Mouse (Mus musculus): ENCODE results near the gene Bckdhb. TPM values are rescaled to one million over a fixed set of nuclear protein-coding genes. Genes with fewer than 3 reads are reported as not detected.

Bckdhb gene
- polyA plus RNA-seq, 1 experiment from 2014 or later = 63.7 TPM

DNA sequence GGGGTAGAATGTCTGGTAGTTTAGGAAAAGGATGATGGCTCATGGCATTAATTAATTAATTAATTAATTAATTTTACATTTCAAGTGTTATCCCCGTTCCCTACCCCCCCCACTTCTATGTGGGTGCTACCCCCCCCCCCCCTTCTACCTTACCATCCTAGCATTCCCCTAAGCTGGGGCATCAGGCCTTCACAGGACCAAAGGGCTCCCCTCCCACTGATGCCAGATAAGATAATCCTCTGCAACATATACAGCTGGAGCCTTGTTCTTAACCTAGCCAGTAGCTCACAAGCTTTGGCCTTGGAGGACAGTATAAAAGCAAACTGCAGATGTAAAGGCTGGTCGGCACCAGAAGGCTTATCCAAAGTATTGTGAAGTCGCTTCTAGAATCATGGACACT is 138.7 kb downstream of the Bckdhb start:
- Histone ChIP-seq H3K9ac (ENCODE audit: low read length) (no peak overlapping the region), H3K9me3 (ENCODE audit: control insufficient read depth, low read length) (no peaks in the 10 kb centered on the region), H3K36me3 (ENCODE audit: control insufficient read depth, insufficient read depth, low read length) (no peaks in the 10 kb centered on the region), H3K27ac (ENCODE audit: low read depth, low read length) (no peak overlapping the region), H3K27me3 (ENCODE audit: control insufficient read depth, insufficient read depth, low read length) (no peaks in the 10 kb centered on the region), H3K4me2 (ENCODE audit: low read depth, low read length, severe bottlenecking) (no peak overlapping the region), H3K4me3 (ENCODE audit: low read depth, low read length) (no peak overlapping the region), H3K4me1 (replicated peaks; ENCODE audit: control insufficient read depth, insufficient read depth, low read length) (no peaks in the 10 kb centered on the region)
- no peak for ATAC-seq (replicated peaks; ENCODE audit: low FRiP score)
- DNase-seq (ENCODE audit: low spot score) = no peak
- WGBS = 95% methylated on average over 3 of the region's 3 CpGs

DNA sequence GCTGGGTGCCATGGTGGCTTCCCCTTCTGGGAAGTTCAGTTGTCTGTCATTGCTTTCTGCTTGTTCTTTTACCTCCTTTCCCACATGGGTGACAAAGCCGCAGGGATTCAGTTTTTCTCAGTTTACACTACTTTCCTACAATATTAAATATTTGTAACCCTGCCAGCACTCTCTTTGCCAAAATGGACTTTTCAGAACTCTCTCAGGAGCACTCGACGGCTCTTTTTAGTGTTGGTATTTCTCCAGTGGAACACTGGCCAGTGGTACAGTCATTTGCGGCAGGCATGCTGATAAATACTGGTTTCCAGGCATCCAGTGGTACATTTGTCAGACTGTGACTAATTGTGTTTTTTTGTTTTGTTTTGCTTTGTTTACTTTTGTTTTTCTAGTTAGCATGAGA is 139.2 kb downstream of the Bckdhb start:
- Histone ChIP-seq H3K4me1 (replicated peaks; ENCODE audit: control insufficient read depth, insufficient read depth, low read length) (no peaks in the 10 kb centered on the region), H3K9ac (ENCODE audit: low read length) (no peak overlapping the region), H3K36me3 (ENCODE audit: control insufficient read depth, insufficient read depth, low read length) (no peaks in the 10 kb centered on the region), H3K4me2 (ENCODE audit: low read depth, low read length, severe bottlenecking) (no peak overlapping the region), H3K4me3 (ENCODE audit: low read depth, low read length) (no peak overlapping the region), H3K27ac (ENCODE audit: low read depth, low read length) (no peak overlapping the region), H3K27me3 (ENCODE audit: control insufficient read depth, insufficient read depth, low read length) (no peaks in the 10 kb centered on the region), H3K9me3 (ENCODE audit: control insufficient read depth, low read length) (no peaks in the 10 kb centered on the region)
- WGBS = 91% methylated on average over 4 of the region's 4 CpGs
- DNase-seq (ENCODE audit: low spot score) (no peak), ATAC-seq (replicated peaks; ENCODE audit: low FRiP score) (no peak)

DNA sequence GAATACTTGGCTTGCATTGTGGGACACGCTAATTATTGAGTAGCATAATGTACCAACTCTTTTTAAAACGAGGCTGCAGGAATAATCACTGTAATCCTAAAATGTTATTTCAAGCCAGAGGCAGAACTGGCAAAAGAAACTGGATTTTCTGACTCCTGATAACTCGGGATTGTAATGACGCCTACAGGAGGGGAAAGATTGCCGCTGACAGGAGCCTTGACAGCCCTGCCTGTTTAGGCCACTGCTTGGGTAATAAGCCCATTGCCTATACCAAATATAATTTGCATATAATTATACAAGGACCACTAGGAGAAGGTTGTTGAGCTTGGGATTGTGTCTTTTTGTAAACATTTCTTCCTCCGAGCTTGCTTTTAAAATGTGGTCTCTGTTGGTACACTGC is 145.3 kb downstream of the Bckdhb start:
- Histone ChIP-seq H3K27ac (ENCODE audit: low read depth, low read length) (no peak overlapping the region), H3K4me2 (ENCODE audit: low read depth, low read length, severe bottlenecking) (no peak overlapping the region), H3K27me3 (ENCODE audit: control insufficient read depth, insufficient read depth, low read length) (no peaks in the 10 kb centered on the region), H3K4me3 (ENCODE audit: low read depth, low read length) (no peak overlapping the region), H3K36me3 (ENCODE audit: control insufficient read depth, insufficient read depth, low read length) (no peaks in the 10 kb centered on the region), H3K4me1 (replicated peaks; ENCODE audit: control insufficient read depth, insufficient read depth, low read length) (no peaks in the 10 kb centered on the region), H3K9ac (ENCODE audit: low read length) (no peak overlapping the region), H3K9me3 (ENCODE audit: control insufficient read depth, low read length) (no peaks in the 10 kb centered on the region)
- ATAC-seq (replicated peaks; ENCODE audit: low FRiP score) = no peak
- no peak for DNase-seq (ENCODE audit: low spot score)
- WGBS = 76% methylated on average over 6 of the region's 6 CpGs

DNA sequence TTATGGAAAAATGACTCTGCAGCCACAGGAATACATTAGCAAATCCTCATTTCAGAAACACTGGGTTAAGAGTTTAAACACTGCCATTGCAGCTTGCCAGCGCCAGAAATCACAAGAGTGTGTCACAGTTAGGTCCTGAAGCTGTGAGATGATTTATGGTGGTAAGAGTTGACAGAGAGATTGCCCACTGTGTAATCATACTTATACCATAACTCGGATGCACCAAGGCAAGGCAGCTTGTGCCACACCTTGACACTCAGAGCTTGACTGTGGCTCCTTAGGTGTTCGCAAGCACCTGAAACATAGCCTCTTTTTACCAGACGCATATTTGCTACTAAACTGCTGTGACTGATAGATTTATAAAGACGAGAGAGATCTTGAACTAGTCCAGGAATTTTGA is 145.8 kb downstream of the Bckdhb start:
- H3K4me2 ChIP-seq (ENCODE audit: low read depth, low read length, severe bottlenecking) = no peak overlapping the region
- H3K9me3 ChIP-seq (ENCODE audit: control insufficient read depth, low read length) = no peaks in the 10 kb centered on the region
- no peak overlapping the region for H3K9ac ChIP-seq (ENCODE audit: low read length)
- no peaks in the 10 kb centered on the region for H3K36me3 ChIP-seq (ENCODE audit: control insufficient read depth, insufficient read depth, low read length)
- no peak overlapping the region for H3K4me3 ChIP-seq (ENCODE audit: low read depth, low read length)
- no peaks in the 10 kb centered on the region for H3K4me1 ChIP-seq (replicated peaks; ENCODE audit: control insufficient read depth, insufficient read depth, low read length)
- DNase-seq (ENCODE audit: low spot score) (no peak), ATAC-seq (replicated peaks; ENCODE audit: low FRiP score) (no peak)
- 78% methylated on average over 5 of the region's 5 CpGs for WGBS
- no peaks in the 10 kb centered on the region for H3K27me3 ChIP-seq (ENCODE audit: control insufficient read depth, insufficient read depth, low read length)
- no peak overlapping the region for H3K27ac ChIP-seq (ENCODE audit: low read depth, low read length)

DNA sequence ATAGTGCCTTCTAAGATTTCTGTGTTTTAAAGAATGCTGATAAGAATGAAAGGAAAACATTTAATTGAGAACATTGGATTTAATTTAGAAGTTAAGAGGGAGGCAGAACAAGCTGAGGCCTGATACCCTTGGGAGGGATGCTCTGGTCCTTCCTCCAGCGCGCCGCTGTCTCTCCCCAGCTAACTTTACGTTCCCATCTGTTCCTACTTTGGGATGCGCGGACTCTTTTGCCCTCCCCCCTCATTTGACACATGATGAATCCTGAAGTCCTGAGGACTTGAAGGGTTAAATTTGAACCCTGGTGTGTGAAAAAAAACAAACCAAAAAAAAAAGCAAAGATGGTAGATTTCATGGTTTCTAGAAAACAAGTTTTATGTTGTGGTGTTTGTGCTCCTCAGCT is 147.6 kb downstream of the Bckdhb start:
- Histone ChIP-seq H3K4me2 (ENCODE audit: low read depth, low read length, severe bottlenecking) (no peak overlapping the region), H3K4me1 (replicated peaks; ENCODE audit: control insufficient read depth, insufficient read depth, low read length) (no peaks in the 10 kb centered on the region), H3K27me3 (ENCODE audit: control insufficient read depth, insufficient read depth, low read length) (no peaks in the 10 kb centered on the region), H3K36me3 (ENCODE audit: control insufficient read depth, insufficient read depth, low read length) (no peaks in the 10 kb centered on the region), H3K9me3 (ENCODE audit: control insufficient read depth, low read length) (no peaks in the 10 kb centered on the region), H3K4me3 (ENCODE audit: low read depth, low read length) (no peak overlapping the region), H3K27ac (ENCODE audit: low read depth, low read length) (no peak overlapping the region), H3K9ac (ENCODE audit: low read length) (no peak overlapping the region)
- ATAC-seq (replicated peaks; ENCODE audit: low FRiP score) = no peak
- no peak for DNase-seq (ENCODE audit: low spot score)
- 81% methylated on average over 6 of the region's 6 CpGs for WGBS

DNA sequence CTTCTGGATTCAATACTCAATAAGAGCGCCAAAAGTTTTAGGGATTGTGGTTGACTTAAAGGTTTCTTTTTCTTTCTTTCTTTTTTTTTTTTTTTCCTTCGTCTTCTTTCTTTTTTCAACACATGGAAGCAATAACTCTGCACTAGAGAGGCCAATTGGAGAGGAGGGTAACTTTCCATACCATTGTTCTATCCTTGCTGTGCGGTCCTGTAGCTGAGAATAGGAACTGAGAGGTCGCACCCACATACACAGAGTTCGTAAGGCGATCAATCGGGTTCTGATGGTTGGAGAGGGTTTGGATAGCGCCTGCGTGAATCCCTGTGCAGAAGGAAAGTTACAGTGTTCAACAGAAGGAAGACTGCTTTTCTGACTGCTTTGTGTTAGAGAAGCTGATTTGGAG is 148.3 kb downstream of the Bckdhb start:
- H3K4me2 ChIP-seq (ENCODE audit: low read depth, low read length, severe bottlenecking) = no peak overlapping the region
- H3K9me3 ChIP-seq (ENCODE audit: control insufficient read depth, low read length) = no peaks in the 10 kb centered on the region
- H3K27ac ChIP-seq (ENCODE audit: low read depth, low read length) = no peak overlapping the region
- H3K27me3 ChIP-seq (ENCODE audit: control insufficient read depth, insufficient read depth, low read length) = no peaks in the 10 kb centered on the region
- WGBS = 74% methylated on average over 9 of the region's 9 CpGs
- no peak overlapping the region for H3K4me3 ChIP-seq (ENCODE audit: low read depth, low read length)
- H3K9ac ChIP-seq (ENCODE audit: low read length) = no peak overlapping the region
- no peaks in the 10 kb centered on the region for H3K4me1 ChIP-seq (replicated peaks; ENCODE audit: control insufficient read depth, insufficient read depth, low read length)
- ATAC-seq (replicated peaks; ENCODE audit: low FRiP score) = no peak
- H3K36me3 ChIP-seq (ENCODE audit: control insufficient read depth, insufficient read depth, low read length) = no peaks in the 10 kb centered on the region
- DNase-seq (ENCODE audit: low spot score) = no peak

DNA sequence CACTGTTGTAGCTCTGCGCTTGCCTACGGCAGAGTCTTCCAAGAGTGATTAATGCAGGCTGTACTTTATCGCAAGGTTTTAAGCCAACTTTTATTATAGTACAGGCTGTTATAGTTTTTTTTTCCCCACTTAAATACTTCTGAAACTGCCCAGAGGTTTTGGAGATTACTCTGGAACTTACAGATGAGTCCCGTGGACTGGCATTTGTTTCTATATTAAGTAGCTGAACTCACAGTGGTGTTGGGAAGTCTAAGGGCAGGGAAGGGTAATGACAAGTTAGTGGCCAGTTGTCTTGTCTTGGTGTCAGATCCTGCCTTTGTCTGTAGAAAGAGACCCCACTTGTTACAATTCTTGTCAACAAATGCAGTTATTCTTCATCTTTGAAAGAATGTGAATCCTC is 158.6 kb downstream of the Bckdhb start:
- DNase-seq (ENCODE audit: low spot score) = no peak
- WGBS = 92% methylated on average over 4 of the region's 4 CpGs
- H3K4me3 ChIP-seq (ENCODE audit: low read depth, low read length) = no peak overlapping the region
- H3K27ac ChIP-seq (ENCODE audit: low read depth, low read length) = no peak overlapping the region
- H3K36me3 ChIP-seq (ENCODE audit: control insufficient read depth, insufficient read depth, low read length) = no peaks in the 10 kb centered on the region
- no peak for ATAC-seq (replicated peaks; ENCODE audit: low FRiP score)
- H3K27me3 ChIP-seq (ENCODE audit: control insufficient read depth, insufficient read depth, low read length) = no peaks in the 10 kb centered on the region
- no peaks in the 10 kb centered on the region for H3K4me1 ChIP-seq (replicated peaks; ENCODE audit: control insufficient read depth, insufficient read depth, low read length)
- no peaks in the 10 kb centered on the region for H3K9me3 ChIP-seq (ENCODE audit: control insufficient read depth, low read length)
- H3K4me2 ChIP-seq (ENCODE audit: low read depth, low read length, severe bottlenecking) = no peak overlapping the region
- H3K9ac ChIP-seq (ENCODE audit: low read length) = no peak overlapping the region

DNA sequence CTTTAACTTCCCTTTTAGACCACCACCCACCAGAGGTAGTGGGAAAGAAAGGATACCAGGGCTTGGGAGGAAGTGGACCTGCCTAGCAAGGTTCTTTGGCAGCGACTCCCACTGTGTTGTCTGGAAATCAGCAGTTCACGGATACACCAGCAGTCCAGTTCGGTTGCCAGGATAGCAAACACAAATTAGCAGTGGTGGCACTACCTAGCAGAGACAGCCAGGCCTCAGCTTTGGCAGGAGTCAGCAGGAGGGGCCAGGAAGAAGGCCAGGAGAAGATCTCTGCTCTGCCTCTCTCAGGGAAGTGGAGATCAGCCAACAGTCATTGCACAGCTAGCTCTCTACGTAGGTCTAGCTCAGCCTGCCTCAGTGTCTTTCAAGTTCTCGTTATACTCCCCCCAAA is 159.7 kb downstream of the Bckdhb start:
- Histone ChIP-seq H3K9ac (ENCODE audit: low read length) (no peak overlapping the region), H3K4me1 (replicated peaks; ENCODE audit: control insufficient read depth, insufficient read depth, low read length) (no peaks in the 10 kb centered on the region), H3K27me3 (ENCODE audit: control insufficient read depth, insufficient read depth, low read length) (no peaks in the 10 kb centered on the region), H3K9me3 (ENCODE audit: control insufficient read depth, low read length) (no peaks in the 10 kb centered on the region), H3K36me3 (ENCODE audit: control insufficient read depth, insufficient read depth, low read length) (no peaks in the 10 kb centered on the region), H3K4me3 (ENCODE audit: low read depth, low read length) (no peak overlapping the region), H3K27ac (ENCODE audit: low read depth, low read length) (no peak overlapping the region), H3K4me2 (ENCODE audit: low read depth, low read length, severe bottlenecking) (no peak overlapping the region)
- ATAC-seq (replicated peaks; ENCODE audit: low FRiP score) (no peak), DNase-seq (ENCODE audit: low spot score) (no peak)
- 94% methylated on average over 5 of the region's 5 CpGs for WGBS

DNA sequence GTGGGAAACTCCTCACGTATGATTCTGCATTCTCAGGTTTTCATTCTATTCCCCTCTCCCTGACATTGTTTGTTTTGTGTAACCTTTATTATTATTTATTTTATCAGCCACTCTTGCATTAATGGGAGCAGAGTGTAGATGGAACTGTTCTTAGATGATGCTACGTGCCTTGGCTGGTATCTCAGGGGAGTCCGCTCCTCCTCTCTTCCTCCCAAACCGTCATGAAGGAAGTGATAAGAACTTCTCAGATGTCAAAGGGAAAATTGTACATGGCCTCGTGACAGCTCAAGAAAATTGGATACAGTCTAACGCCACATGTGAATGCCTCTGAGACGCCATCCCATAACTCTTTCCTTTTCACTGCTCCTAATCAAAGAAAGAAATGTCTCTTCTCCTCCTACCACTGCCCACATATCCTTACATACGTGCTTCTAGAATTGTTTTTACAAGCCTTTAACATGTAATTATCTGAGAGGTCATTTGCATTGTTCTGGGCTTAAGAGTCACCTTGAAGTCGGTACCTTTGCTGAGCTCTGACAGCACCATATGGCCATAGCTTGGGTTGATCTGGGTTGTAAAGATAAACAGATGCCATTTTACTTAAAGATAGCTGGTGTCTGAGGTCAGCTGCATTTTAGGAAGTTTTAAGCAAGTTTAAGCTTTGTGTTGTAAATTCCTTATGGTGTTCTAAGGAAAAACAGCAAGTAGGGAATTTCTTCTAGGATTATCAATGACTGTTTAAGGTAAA is 165.5 kb downstream of the Bckdhb start:
- DNase-seq (ENCODE audit: low spot score) (no peak), ATAC-seq (replicated peaks; ENCODE audit: low FRiP score) (no peak)
- Histone ChIP-seq H3K36me3 (ENCODE audit: control insufficient read depth, insufficient read depth, low read length) (no peaks in the 10 kb centered on the region), H3K9me3 (ENCODE audit: control insufficient read depth, low read length) (no peaks in the 10 kb centered on the region), H3K27ac (ENCODE audit: low read depth, low read length) (no peak overlapping the region), H3K27me3 (ENCODE audit: control insufficient read depth, insufficient read depth, low read length) (no peaks in the 10 kb centered on the region), H3K9ac (ENCODE audit: low read length) (no peak overlapping the region), H3K4me2 (ENCODE audit: low read depth, low read length, severe bottlenecking) (no peak overlapping the region), H3K4me1 (replicated peaks; ENCODE audit: control insufficient read depth, insufficient read depth, low read length) (no peaks in the 10 kb centered on the region), H3K4me3 (ENCODE audit: low read depth, low read length) (no peak overlapping the region)
- WGBS = 84% methylated on average over 9 of the region's 9 CpGs

Data from forebrain, embryonic 11.5 days (tissue).